Mouse (Mus musculus) ES-E14 (cell line): ENCODE measurements at regions not wholly inside any gene's neighbourhood (a gene's known extent, or its start where the extent isn't known, plus 50 kb on each side); places are given as distances from the start of the nearest gene placed in this dataset.

ENCODE experiments used
- DNase-seq: peaks from one replicate; pipeline ENCODE4 v3.0.0-alpha.2; 2013; ENCODE audit warnings: low read depth, low spot score
- H3K27ac ChIP-seq: 2 replicates; pipeline ENCODE4 v1.5.1; 2012; ENCODE audit warnings: low read depth, mild to moderate bottlenecking, low read length, moderate library complexity, mixed read lengths; ENCODE audit not compliant: poor library complexity, insufficient read depth, severe bottlenecking
- H3K36me3 ChIP-seq: 2 replicates; pipeline ENCODE4 v1.6.1; 2012; ENCODE audit warnings: mild to moderate bottlenecking, low read length, moderate library complexity, mixed read lengths; ENCODE audit not compliant: control insufficient read depth, poor library complexity, insufficient read depth, severe bottlenecking
- H3K4me1 ChIP-seq, 2 experiments: fragments of 150-350 bp in 1 of 2; sonication (generic) in 1 of 2; 2 replicates each; pipeline ENCODE4 v1.6.1; 2012; ENCODE audit warnings: low read length in 2 of 2, mild to moderate bottlenecking in 1 of 2, mixed read lengths in 1 of 2; ENCODE audit not compliant: control insufficient read depth in 2 of 2, insufficient read depth in 2 of 2, poor library complexity in 1 of 2
- H3K4me3 ChIP-seq, 2 experiments: fragments of 150-350 bp in 1 of 2; sonication (generic) in 1 of 2; 2 replicates each; pipeline ENCODE4 v1.5.1; 2012; ENCODE audit warnings: low read length in 2 of 2, low read depth in 1 of 2, mild to moderate bottlenecking in 1 of 2, mixed read lengths in 1 of 2; ENCODE audit not compliant: insufficient read depth in 1 of 2, poor library complexity in 1 of 2, severe bottlenecking in 1 of 2
- H3K9ac ChIP-seq: 2 replicates; pipeline ENCODE4 v1.6.1; 2012; ENCODE audit warnings: low read depth, mild to moderate bottlenecking, low read length, mixed read lengths; ENCODE audit not compliant: poor library complexity, insufficient read depth, severe bottlenecking
- H3K9me3 ChIP-seq: fragments of 150-350 bp; sonication (generic); 2 replicates; pipeline ENCODE4 v1.6.1; 2012; ENCODE audit warnings: low read depth, mild to moderate bottlenecking, low read length; ENCODE audit not compliant: control insufficient read depth, insufficient read depth
- CHD2 ChIP-seq: IDR thresholded peaks from 2 replicates; pipeline ENCODE4 v1.6.1; 2014; ENCODE audit warnings: mild to moderate bottlenecking, low read depth, low read length, inconsistent platforms
- HCFC1 ChIP-seq: IDR thresholded peaks from 2 replicates; pipeline ENCODE4 v1.6.1; 2012; ENCODE audit warnings: low read length, inconsistent platforms, borderline replicate concordance; ENCODE audit not compliant: insufficient read depth
- MAFK ChIP-seq: IDR thresholded peaks from 2 replicates; pipeline ENCODE4 v1.6.1; 2014; ENCODE audit warnings: mild to moderate bottlenecking, low read depth, low read length, inconsistent platforms; ENCODE audit not compliant: insufficient read depth
- ZC3H11A ChIP-seq: IDR thresholded peaks from 2 replicates; pipeline ENCODE4 v1.6.1; 2012; ENCODE audit warnings: low read depth, mild to moderate bottlenecking, inconsistent platforms, low read length, borderline replicate concordance
- ZNF384 ChIP-seq: IDR thresholded peaks from 2 replicates; pipeline ENCODE4 v1.6.1; 2012; ENCODE audit warnings: low read depth, low read length, inconsistent platforms
- in situ Hi-C, 2 experiments: fragments of 600-800 bp; cut with MboI; formaldehyde crosslinking; loops; one replicate each; pipeline ENCODE4 v1.15.1; 2025; ENCODE audit warnings: low sequenced_read_pairs in 2 of 2, inconsistent platforms in 1 of 2; ENCODE audit not compliant: unreplicated experiment in 2 of 2

DNA sequence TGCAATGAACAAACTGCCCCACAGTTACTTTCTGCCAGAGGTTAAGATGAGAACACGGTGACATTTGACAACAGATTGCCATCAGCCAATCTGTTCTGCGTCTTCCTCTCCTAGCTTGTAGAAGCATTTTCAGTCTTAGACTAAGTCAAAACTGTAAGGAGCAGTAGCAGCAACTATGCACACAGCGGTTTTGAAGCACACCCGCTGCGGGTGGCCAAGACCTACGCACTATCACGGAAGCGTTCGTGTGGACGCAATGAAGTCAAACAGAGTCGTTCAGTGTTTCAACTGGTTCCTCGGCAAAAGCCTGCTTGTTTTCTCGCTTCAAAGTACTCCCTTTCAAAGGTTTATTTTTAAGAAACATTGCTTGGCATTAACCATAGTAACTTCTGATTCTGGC lies 212.9 kb upstream of the Akirin2 start:
- in situ Hi-C loops: no loop called here
- Histone ChIP-seq H3K4me3 (no peak overlapping the region), H3K9me3 (no peaks in the 10 kb centered on the region), H3K9ac (no peak overlapping the region), H3K36me3 (no peaks in the 10 kb centered on the region), H3K27ac (no peak overlapping the region), H3K4me1 (no peaks in the 10 kb centered on the region; a peak in 1 of 4 replicates)
- DNase-seq: no peak
- TF ChIP-seq HCFC1 (no peak), CHD2 (no peak), ZC3H11A (no peak), MAFK (no peak), ZNF384 (no peak)

DNA sequence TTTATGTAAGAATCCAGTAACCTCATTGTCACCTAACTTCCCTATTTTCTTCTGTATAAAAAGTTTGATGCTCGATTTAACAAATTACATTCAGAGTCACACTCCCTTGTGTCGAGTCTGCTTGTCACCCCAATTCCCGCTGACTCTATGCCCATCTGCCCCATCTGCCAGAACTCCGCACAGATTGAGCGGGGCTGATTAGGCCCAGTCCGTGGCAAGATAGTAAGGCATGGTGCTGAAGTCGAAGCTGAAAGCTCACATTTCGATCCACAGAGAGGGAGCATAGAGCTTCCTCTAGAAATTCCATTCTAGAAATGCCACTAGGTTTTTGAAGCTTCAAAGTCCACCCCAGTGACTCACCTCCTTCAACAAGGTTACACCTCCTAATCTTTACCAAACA lies 210.7 kb upstream of the Akirin2 start:
- no peaks in the 10 kb centered on the region; a peak in 1 of 4 replicates for H3K4me1 ChIP-seq
- H3K4me3 ChIP-seq: no peak overlapping the region
- H3K27ac ChIP-seq: no peak overlapping the region
- H3K9me3 ChIP-seq: no peaks in the 10 kb centered on the region
- DNase-seq: no peak
- H3K36me3 ChIP-seq: no peaks in the 10 kb centered on the region
- H3K9ac ChIP-seq: no peak overlapping the region
- TF ChIP-seq ZC3H11A (no peak), MAFK (no peak), HCFC1 (no peak), CHD2 (no peak)
- in situ Hi-C loops: no loop called here

DNA sequence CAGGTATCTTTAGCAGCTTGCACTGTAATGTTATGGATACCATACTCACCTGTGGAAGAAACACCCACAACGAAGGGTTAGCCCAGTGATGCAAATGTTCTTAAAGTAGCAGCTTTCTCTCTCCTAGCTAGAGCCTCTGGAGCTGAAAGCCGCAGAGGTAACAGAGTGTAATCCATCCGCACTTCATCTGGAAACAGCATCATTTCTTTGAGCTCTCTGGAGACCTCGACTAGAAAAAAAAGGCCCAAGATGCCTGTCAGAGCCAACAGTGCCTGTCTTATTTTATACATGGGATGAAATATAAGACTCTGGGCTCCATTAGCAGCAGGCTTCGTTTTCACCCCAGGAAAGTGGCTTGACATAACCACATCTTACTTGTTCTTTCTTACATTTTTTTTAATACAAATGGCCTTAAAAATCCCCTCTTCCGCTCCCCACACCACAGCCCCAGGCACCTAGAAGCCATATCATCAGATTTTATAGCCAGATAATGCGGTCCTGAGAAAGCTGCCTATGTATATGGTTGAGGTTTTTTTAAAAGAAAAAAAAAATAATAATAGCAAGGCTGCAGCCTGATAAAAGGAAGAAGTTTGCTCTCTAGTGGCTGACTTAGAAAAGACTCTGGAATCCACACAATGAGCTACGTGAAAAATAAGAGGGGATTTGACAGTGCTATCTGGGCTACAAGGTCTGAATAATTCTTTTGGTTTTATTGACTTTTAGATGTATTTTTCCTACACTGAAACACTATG lies 179.3 kb upstream of the Akirin2 start:
- DNase-seq: no peak
- H3K9me3 ChIP-seq: no peaks in the 10 kb centered on the region
- no peak overlapping the region for H3K27ac ChIP-seq
- TF ChIP-seq ZNF384 (no peak), ZC3H11A (no peak), HCFC1 (no peak), MAFK (no peak), CHD2 (no peak)
- in situ Hi-C loops: no loop called here
- H3K36me3 ChIP-seq: no peaks in the 10 kb centered on the region
- H3K9ac ChIP-seq: no peak overlapping the region
- no peaks in the 10 kb centered on the region for H3K4me1 ChIP-seq
- no peak overlapping the region for H3K4me3 ChIP-seq

DNA sequence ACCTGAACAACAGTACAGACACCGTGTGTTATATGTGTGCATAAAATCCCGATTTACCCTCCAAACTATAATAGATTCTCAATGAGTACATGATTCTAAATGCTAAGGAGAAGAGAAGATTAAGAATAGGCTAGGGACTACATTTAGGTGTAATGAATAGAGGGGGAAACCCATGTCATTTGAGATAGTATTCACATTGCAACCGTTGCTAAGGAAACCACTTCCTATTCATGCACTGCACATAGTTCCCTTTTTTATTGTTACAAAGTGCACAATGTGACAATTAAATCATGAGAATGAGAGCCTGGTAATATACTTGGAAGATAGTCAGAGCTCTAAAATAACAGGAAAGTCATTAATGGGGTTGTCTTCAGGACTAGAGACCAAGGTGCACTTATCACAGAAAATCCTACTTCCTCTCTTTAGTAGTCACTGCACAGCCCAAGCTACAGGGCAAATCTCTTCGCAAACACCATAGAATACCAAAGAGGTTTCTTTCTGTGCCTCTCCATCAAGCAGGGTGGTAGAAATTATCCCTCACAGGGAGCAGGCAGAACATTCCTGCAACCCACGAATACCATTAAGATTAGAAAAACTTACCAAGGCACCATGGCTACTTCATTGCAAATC lies 164.3 kb upstream of the Akirin2 start:
- DNase-seq: no peak
- H3K4me1 ChIP-seq: no peaks in the 10 kb centered on the region
- H3K27ac ChIP-seq: no peak overlapping the region
- no peak overlapping the region for H3K4me3 ChIP-seq
- H3K36me3 ChIP-seq: no peaks in the 10 kb centered on the region
- H3K9me3 ChIP-seq: no peaks in the 10 kb centered on the region
- in situ Hi-C loops: no loop called here
- TF ChIP-seq MAFK (no peak), ZNF384 (no peak), CHD2 (no peak), ZC3H11A (no peak), HCFC1 (no peak)
- no peak overlapping the region for H3K9ac ChIP-seq
